Mouse (Mus musculus) lung, postnatal 36 days (tissue): ENCODE measurements around the gene Apoe.
"Not testable (repeated sequence)": the region's sequence is repeated elsewhere in the genome, so short reads cannot be mapped to it uniquely, and the experiment has no call there.

Experiments used
- DNase-seq: peaks from one replicate; pipeline ENCODE4 v3.0.0; 2022; ENCODE audit warnings: mixed read lengths

The Apoe gene

DNA sequence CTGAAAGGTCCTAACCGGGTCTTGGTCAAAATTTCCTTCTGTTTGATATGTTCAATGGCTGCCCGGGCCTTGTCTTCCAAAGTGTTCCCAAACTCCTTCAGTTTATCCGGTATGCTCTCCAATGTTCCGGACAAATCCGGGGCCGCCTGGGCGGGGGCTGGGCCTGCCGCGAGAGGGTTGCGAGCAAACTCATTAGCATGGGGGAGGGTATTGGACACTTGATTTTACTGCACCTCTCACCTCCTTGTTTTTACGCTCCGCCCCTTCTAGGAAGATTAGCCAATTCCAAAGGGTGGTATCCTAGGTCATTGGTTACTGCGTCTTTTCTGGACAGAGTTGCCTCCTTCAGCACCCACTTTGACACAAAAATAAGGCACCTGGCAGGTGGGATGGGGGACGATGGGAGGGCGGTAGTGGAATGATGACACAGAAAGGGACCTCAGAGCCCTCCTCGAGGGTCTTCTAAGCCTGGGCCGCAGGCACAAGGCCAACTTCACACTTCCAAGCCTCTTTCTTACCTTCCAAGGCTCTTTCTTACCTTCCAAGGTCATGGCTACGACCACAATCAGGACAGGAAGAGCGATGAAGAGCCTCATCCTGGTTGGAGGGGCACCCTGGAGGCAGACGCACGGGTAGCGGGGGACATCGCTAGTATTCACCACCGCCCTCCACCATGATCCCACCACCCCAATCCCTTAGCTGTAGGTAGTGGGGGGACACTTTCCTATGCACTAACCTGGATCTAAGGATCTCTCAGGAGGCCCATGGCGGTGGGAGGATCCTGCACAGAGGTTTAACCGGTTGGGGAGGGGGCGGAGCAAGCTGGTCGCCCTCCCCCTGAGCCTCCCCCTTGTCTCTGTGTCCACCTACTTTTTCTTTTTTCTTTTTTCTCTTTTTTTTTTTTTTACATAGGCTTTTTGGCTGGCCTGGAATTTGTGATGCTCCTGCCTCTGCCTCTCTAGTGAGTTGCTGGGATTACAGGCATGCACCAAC, 6.8 kb downstream of the Apoe start, which contains the start of gene Apoc1:
Gene Apoc1 (minus strand): TSS at position 788 of the 993 bp plus-strand sequence.
- DNase-seq, result peak; percentile 85

GRCm38 (mm10) chr7:19691434-19691833, 7.6 kb downstream of the Apoe start:
- peak; percentile 32 for DNase-seq

DNA sequence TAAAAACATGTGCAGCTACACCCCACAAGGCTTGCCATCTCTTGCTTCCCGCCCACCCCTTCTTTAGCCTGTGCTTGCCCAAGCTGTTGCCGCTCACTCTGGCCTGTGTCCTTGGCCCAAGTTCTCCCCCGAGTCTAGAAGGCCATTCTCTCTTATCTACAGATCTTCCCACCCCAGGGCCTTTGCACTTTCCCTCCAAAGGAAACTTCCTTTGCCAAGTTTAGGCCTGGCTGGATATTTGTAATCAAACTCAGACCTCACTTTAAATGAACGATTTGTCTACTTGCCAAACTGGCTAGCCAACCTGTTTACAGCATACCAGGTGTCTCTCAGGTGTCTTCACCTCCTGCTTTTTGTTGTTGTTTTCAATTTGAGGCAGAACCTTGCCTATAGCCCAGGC, 8.1 kb downstream of the Apoe start:
- DNase-seq, result no peak

DNA sequence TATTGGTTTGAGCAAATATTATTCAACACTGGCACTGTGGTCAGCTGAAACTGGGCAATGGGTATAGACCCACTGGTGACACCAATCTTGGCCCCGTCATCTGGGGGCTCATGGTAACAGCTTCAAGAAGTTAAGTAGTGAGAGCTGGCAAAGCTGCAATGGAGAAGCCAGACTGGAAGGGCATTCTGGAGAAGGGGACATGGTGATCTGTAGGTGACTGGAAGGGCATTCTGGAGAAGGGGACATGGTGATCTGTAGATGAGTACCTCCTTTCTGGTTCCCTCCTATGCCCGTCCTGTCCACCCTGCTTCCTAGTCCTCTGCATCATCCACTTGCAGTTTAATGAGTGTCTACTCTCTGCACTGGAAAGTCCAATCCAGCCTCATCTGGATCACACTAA, 10.4 kb downstream of the Apoe start:
- no peak for DNase-seq

- no peak for DNase-seq
These were observed 10.9 kb downstream of the Apoe start for GRCm38 (mm10) chr7:19688101-19688500.

DNA sequence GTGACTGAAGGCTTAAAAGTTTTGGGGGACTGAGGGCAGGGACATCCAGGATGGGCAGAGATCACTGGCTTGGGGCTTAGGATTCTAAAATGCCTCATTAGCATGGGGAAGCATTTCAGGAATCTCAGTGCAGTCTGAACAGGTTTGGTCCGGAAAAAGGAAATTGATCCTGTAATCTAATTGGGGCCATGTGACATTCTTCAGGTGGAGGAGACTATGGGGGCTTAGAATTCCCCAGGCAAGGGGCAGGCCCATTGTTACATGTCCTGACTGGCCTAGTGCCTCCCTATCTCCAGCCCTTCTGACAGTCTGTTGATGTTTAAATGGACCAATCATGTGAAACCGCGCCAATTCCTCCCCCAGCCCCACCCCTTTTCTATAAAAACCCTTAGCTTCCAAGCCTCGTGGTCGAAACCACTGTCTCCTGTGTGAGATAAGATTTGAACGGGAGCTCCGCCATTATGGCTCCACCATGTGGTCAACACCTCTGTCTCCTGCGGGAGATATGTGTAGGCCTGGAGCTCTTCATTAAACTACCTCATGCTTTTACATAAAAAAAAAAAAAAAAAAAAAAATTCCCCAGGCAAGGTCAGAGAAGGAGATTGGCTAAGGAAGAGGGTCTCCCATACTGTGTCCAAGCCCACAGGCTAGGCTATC, 11.9 kb downstream of the Apoe start:
- not testable (repeated sequence) for DNase-seq

DNA sequence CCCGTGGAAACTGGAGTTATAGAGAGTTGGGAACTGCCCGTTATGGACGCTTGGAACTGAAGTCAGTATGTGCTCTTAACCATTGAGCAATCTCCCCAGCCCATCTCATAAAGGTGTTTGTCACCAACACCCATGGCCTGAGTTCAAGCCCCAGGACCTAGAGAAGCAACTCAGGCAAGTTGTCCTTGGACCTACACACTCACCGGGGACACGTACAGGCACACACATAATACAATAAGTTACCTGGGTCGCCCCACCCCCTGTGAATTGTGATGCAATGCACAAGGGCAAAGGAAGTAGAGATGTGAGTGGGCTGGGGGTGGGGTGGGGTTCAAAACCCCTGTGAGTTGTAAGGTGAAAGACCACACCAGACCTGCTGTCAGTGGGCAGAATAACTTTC, 12.5 kb downstream of the Apoe start:
- no peak for DNase-seq

DNA sequence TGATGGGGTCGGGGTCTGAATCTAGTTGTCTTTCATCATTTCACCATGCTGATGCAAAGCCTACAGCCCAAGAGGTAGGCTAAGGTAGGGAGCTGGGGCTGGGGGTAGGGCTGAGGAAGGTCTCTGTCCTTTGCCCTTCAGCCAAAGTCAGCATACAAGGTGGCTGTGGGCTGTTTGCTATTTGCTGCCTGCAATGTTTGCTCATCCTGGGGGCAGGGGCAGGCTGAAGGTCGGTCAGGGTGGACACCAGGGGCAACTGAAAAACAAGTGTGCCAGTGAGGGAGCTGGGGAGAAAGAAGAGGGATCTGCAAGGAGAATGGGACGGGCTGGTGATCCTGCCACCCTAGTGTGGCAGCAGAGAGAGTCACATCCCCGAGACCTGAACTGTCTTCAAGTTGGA, 13.6 kb downstream of the Apoe start:
- no peak for DNase-seq

GRCm38 (mm10) chr7:19683771-19684201, 15.2 kb downstream of the Apoe start:
- DNase-seq, result no peak

DNA sequence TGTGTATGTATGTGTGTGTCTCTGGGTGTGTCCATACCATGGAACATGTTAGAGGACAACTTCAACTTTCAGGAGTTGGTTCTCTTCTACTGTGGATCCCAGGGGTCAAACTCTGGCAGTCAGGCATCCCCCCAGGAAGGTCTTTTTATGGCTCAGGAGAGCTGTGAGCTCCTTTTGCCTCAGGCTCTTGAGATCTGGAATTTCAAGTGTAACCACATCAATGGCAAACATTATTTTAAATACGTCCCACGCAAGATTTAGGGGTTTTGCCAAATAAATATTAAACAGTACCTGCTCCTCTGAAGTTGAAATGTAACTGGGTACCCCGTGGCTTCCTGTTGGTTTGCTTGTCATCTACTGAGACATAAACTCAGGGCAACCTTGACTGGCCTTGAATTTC, 16.0 kb downstream of the Apoe start:
- DNase-seq, result no peak

DNA sequence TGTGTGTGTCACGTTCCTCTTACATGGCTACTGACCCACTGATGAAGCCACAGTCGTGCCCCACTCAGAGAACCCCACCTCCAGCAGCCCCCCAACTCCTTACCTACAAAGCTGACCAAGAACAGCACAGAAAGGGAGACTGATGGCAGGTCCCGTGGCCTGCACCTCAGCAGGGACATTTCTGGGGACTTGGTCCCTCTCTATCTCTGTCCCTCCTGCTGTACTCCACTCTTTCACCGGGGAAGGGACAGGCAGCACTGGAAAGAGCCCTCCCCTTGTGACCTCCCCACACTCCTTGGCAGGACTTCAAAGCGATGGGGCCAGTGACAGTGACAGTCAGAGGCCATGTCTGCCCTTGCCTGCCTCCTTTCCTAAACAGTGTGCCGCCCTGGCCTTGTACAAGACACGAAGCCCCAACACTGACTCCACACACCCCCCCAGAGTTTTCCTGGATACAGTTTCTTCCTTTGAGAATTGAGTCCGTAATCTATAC, 17.7 kb downstream of the Apoe start, which contains the start of the genes Gm44805 and Apoc4:
Gene Gm44805 (minus strand): TSS at position 222 of the 493 bp plus-strand sequence.
Gene Apoc4 (minus strand): TSS at position 278 of the 493 bp plus-strand sequence.
- DNase-seq, result no peak

GRCm38 (mm10) chr7:19680702-19681101, 18.3 kb downstream of the Apoe start:
- DNase-seq, result no peak

DNA sequence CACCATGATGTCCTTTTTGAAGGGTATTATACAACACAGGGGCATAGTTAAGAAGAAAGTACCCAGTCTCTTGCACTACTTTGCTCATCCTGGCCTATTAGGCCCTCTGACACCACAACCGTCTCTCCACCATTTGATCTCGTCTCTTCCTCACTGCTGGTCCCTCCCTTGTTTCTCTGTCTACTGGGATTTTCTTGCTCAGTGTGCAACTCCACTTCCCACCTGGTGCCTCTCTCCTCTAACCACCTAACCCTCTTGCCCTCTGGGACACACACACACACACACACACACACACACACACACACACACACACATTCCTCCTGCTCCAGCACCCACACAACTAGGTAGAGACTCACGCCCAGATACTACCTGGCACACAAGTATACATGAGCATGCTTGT, 20.1 kb downstream of the Apoe start:
- DNase-seq, result no peak

- DNase-seq, result no peak
These were observed 21.1 kb downstream of the Apoe start, which contains the start of gene Apoc2 for GRCm38 (mm10) chr7:19677872-19678271. Gene Apoc2, minus strand, starts transcription at chr7:19677941.

DNA sequence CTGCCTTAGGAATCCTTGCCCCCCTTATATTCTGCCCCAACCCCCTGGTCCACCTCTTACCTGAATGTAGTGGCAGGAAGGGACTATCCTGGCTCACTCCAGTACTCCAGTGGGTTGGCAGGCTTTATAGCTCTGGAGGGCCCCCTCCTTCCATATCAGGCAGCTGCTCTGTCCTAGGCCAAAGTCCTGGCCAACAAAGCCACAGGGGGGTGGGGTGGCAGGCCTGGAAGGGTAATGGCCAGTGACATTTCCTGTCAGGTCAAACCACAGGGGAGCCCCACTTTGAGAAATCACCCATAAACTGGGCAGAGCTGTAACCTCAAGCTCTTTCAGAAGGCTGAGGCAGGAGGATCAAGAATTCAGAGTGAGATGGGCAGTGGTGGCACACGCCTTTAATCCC, 22.3 kb downstream of the Apoe start:
- no peak for DNase-seq

- no peak for DNase-seq
These were observed 23.2 kb downstream of the Apoe start for GRCm38 (mm10) chr7:19675824-19676223.

DNA sequence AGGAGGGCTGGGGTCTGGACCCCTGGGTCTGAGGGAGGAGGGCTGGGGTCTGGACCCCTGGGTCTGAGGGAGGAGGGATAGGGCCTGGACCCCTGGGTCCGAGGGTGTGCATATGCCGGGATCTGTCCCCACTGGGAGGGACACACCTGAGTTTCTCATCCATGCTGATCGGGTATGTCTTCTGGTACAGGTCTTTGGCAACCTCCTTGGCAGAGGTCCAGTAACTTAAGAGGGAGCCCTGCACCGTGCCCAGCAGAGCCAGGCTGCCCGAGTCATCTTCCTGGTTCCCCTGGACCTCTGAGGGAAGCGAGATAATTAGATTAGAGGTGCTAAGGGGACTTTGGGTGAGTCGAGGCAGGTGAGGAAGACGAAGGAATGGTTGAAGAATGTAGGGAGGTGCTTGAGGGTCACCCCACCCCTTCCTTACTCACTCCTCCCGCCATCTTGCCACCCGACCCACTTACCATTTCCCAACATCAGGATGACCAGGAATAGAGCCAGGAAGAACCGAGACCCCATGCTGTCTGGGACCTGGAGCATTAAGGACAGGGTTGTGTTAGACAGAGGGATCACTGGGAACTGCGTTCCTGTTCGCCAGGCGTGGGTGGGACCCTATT, 25.8 kb downstream of the Apoe start:
- no peak for DNase-seq

DNA sequence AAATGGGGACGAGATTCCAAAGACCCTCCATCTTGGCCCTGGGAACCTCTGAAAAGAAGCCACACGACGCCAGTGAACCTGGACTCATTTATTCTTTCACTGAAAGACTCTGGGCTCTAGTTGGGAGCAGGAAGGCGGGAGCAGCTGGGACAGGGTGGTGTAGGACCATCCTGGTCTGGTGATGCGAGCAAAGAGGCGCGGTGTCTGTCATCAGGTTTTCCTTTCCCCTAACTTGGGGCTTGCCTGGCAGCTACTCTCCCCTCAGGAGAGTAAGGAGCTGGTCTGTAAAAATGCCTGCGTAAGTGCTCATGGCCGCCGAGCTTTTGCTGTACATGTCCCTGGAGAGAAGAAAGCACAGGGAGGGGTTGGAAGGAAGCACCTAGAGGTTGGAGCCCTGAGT, 27.5 kb downstream of the Apoe start:
- DNase-seq, result no peak

DNA sequence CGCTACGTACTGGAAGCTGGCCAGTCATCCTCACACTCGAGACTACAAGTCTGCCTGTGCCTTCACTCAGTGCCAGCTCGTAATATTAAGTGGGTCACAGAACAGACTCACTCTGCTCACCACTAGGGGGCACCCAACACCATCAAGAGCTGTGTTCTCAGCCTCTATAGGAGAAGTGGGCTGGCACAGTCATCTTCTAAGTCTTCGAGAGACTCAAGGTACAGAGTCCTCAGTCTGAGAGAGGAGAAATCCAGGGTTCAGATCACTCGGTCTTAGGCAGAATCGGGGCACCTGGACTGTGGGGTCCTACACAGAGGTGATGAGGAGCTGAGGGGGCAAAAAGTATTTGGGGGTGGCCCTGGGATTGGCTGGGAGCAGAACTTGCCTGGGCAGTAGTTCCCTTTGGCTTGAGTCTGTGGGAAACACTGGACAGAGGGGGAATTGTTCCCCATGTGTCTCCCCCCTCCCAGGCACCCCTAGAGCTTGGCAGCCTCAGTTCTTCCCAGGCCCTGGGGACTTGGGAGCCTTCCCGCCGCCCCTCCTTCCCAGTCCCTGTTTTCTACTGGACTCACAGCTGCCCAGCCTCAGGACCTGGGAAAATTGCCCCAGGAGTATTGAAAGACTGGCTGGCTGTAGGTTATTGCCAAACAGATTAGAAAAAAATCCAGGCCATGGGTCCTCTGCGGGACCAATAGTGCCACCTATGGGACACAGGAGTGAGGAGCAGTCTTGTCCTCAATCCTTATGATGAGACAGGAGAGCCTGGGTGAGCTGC, 29.9 kb downstream of the Apoe start:
- peak; percentile 98 for DNase-seq

GRCm38 (mm10) chr7:19667434-19667833, 31.6 kb downstream of the Apoe start:
- DNase-seq, result no peak

- DNase-seq, result no peak
These were observed 32.2 kb downstream of the Apoe start for GRCm38 (mm10) chr7:19666750-19667149.
